Mouse (Mus musculus) T-helper 1 cell (primary cell): ENCODE data around the gene Sel1l2.
"Not testable (repeated sequence)": the region's sequence is repeated elsewhere in the genome, so short reads cannot be mapped to it uniquely, and the experiment has no call there.

Experiments used
- in situ Hi-C: fragments of 300-600 bp; cut with MboI, MseI; formaldehyde crosslinking; loops from one replicate; pipeline ENCODE4 v1.15.1; 2025; ENCODE audit warnings: high pct_unique_total_duplicates

Sel1l2 gene

GRCm38 (mm10) chr2:140215415-140215814 is 174.1 kb downstream of the Sel1l2 start:
- in situ Hi-C loops = no loop called here

- in situ Hi-C loops = no loop called here
Measured at GRCm38 (mm10) chr2:140214519-140215027, 174.9 kb downstream of the Sel1l2 start.

DNA sequence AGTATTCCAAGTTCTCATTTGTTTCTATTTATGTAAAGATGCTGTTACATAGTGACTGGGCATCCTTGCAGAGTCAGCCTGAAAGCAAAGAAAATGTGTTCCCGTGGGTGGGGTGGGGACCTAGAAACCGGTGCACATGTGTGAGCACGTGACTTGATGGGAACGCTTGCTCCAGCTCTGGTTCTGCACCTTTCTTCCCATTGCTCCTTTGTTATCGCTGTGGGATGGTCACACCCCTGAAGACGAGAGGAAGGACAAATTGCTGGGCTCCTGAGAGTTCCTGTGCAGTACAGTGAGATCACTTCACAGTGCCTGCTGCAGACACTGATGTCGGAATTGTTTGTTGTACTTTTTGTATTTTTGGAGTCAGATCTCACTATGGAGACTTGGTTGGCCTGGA is 185.8 kb downstream of the Sel1l2 start:
- in situ Hi-C loops = no loop called here

- in situ Hi-C loops = no loop called here
Measured at GRCm38 (mm10) chr2:140202573-140202972, 186.9 kb downstream of the Sel1l2 start.

GRCm38 (mm10) chr2:140200713-140201112 is 188.8 kb downstream of the Sel1l2 start:
- in situ Hi-C loops = no loop called here

DNA sequence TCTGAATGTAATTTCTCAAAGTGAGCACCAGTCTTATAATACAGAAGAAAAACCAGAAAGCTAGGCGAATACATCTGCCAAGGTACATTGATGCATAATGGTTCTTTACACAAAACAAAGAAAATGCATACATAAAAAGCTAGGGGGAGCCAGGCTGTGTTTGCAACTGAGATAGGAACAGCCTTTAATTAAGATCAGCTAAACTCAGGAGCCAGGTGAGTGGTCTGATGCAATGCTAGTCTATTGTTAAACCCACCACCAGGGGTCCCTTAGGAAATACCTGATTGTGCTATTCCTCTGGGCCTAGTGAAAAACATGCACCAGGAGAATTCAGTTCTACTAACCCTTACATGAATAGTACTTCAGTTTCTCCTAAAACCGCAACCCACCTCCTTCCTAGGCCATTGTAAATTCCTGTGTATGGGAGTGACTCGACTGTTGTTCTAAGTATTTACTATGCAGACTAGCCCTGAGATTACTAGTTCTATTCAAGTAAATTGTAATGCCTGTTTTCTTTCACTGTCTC is 203.8 kb downstream of the Sel1l2 start:
- in situ Hi-C loops = not testable (repeated sequence)
